Mouse (Mus musculus) liver, embryonic 14.5 days (tissue): ENCODE measurements around the gene Arsb.

Experiments
- CTCF ChIP-seq: IDR thresholded peaks from 2 replicates; pipeline ENCODE4 v1.5.1; 2016; ENCODE audit warnings: antibody characterized with exemption, low read depth, control low read depth
- EP300 ChIP-seq: IDR thresholded peaks from 2 replicates; pipeline ENCODE4 v1.6.1; 2016; ENCODE audit warnings: antibody characterized with exemption, low read depth

- TF ChIP-seq CTCF (no peak), EP300 (no peak)
Measured at GRCm38 (mm10) chr13:93930561-93931340, 159.3 kb downstream of the Arsb start.
